Mouse (Mus musculus) cerebellum, adult 2 months (tissue): Measurements from ENCODE around the gene Atf6. TPM values are rescaled to one million over a fixed set of nuclear protein-coding genes. Genes with fewer than 3 reads are reported as not detected.

Source experiments
- DNase-seq, 2 experiments: peaks; one replicate each; pipeline ENCODE4 v3.0.0; 2021
- H3K27ac ChIP-seq: fragments of 200-500 bp; 2 replicates; pipeline ENCODE4 v1.5.1; 2012; ENCODE audit warnings: low read length, control low read depth, inconsistent platforms; ENCODE audit not compliant: insufficient read depth
- H3K27me3 ChIP-seq: fragments of 200-500 bp; 2 replicates; pipeline ENCODE4 v1.6.1; 2012; ENCODE audit warnings: inconsistent platforms, mild to moderate bottlenecking, low read length, moderate library complexity; ENCODE audit not compliant: control insufficient read depth, insufficient read depth
- H3K4me1 ChIP-seq: fragments of 200-500 bp; 2 replicates; pipeline ENCODE4 v1.6.1; 2011; ENCODE audit warnings: low read length; ENCODE audit not compliant: control insufficient read depth, insufficient read depth
- H3K4me3 ChIP-seq: fragments of 200-500 bp; replicated peaks from 2 replicates; pipeline ENCODE3; 2011; ENCODE audit warnings: mild to moderate bottlenecking, low read depth, low read length, control low read depth; ENCODE audit not compliant: insufficient read depth
- CTCF ChIP-seq: fragments of 200-500 bp; IDR thresholded peaks from 2 replicates; pipeline ENCODE4 v1.5.1; 2011; ENCODE audit warnings: low read depth, mild to moderate bottlenecking, control low read depth, low read length, moderate library complexity, borderline replicate concordance; ENCODE audit not compliant: insufficient read depth
- POLR2A ChIP-seq: fragments of 200-500 bp; IDR thresholded peaks from 2 replicates; pipeline ENCODE4 v1.6.1; 2011; ENCODE audit warnings: low read length, control low read depth, borderline replicate concordance; ENCODE audit not compliant: insufficient read depth
- WGBS: fragments of 180-500 bp; shearing (Covaris S2); methylation state at CpG from one replicate; pipeline ENCODE4 v1.1.7; 2018; 5-methylcytosine and 5-hydroxymethylcytosine counted together
- polyA plus RNA-seq: library from polyadenylated mRNA; depleted of rRNA; stranded (reverse); fragments of >200 nt; gene quantifications from 2 replicates; pipeline ENCODE4 v1.2.3, GENCODE M21; 2012; rRNA removed

The Atf6 gene
- polyA plus RNA-seq = 19.1 and 20.6 TPM in 2 replicates

- Histone ChIP-seq H3K27me3 (no peaks in the 10 kb centered on the region), H3K4me3 (peak within 1 kb of the TSS; percentile 98), H3K4me1 (no peaks in the 10 kb centered on the region; the same call in 1 of the 2 replicates), H3K27ac (peak within 1 kb of the TSS; percentile 26)
- no peak for TF ChIP-seq CTCF
- TF ChIP-seq POLR2A = peak; percentile 76; the same call in 1 of the 2 replicates
- peak; percentile 96 to 99 for DNase-seq
- under 1% methylated on average over 25 of the region's 25 CpGs for WGBS
Observed at GRCm38 (mm10) chr1:170867691-170868105, at the start of gene Atf6. Gene Atf6 (minus strand): TSS chr1:170867771.

GRCm38 (mm10) chr1:170915657-170916056 is 48.1 kb upstream of the Atf6 start:
- H3K4me1 ChIP-seq = no peaks in the 10 kb centered on the region
- H3K27ac ChIP-seq = no peak overlapping the region
- TF ChIP-seq CTCF (no peak), POLR2A (no peak)
- no peak overlapping the region for H3K4me3 ChIP-seq
- H3K27me3 ChIP-seq = no peaks in the 10 kb centered on the region
- DNase-seq = no peak
- 20% methylated on average over 5 of the region's 5 CpGs for WGBS

- no peak for DNase-seq
- H3K27ac ChIP-seq = no peak within 1 kb of the TSS
- no peak for TF ChIP-seq CTCF
- TF ChIP-seq POLR2A = no peak
- no peaks in the 10 kb centered on the region for H3K4me1 ChIP-seq
- WGBS = 69% methylated on average over 5 of the region's 5 CpGs
- H3K4me3 ChIP-seq = no peak within 1 kb of the TSS
- no peaks in the 10 kb centered on the region for H3K27me3 ChIP-seq
Observed at GRCm38 (mm10) chr1:170912891-170913615, 45.5 kb upstream of the Atf6 start, which contains the start of gene Fcrlb. Gene Fcrlb (minus strand): TSS chr1:170912941.

- Histone ChIP-seq H3K27me3 (no peaks in the 10 kb centered on the region), H3K27ac (no peak overlapping the region), H3K4me3 (no peak overlapping the region), H3K4me1 (no peaks in the 10 kb centered on the region)
- WGBS = 78% methylated on average over 11 of the region's 11 CpGs
- no peak for DNase-seq
- TF ChIP-seq CTCF (no peak), POLR2A (no peak)
Observed at GRCm38 (mm10) chr1:170911907-170912660, 44.5 kb upstream of the Atf6 start.

- peak; percentile 52 to 54 for DNase-seq
- Histone ChIP-seq H3K4me1 (no peaks in the 10 kb centered on the region), H3K4me3 (peak overlapping the region; percentile 73), H3K27ac (no peak overlapping the region), H3K27me3 (no peaks in the 10 kb centered on the region)
- TF ChIP-seq CTCF (no peak), POLR2A (no peak; the same call in 1 of the 2 replicates)
- WGBS = 3% methylated on average over 21 of the region's 21 CpGs
Observed at GRCm38 (mm10) chr1:170908341-170908740, 40.8 kb upstream of the Atf6 start.

- peak overlapping the region; percentile 38 for H3K27ac ChIP-seq
- H3K27me3 ChIP-seq = no peaks in the 10 kb centered on the region
- under 1% methylated on average over 71 of the region's 71 CpGs for WGBS
- TF ChIP-seq CTCF (no peak), POLR2A (no peak)
- H3K4me3 ChIP-seq = peak overlapping the region; percentile 73
- peak; percentile 58 to 72 for DNase-seq
- H3K4me1 ChIP-seq = no peaks in the 10 kb centered on the region
Observed at GRCm38 (mm10) chr1:170907456-170908191, 40.1 kb upstream of the Atf6 start.

- DNase-seq = no peak
- H3K4me3 ChIP-seq = peak overlapping the region; percentile 73
- TF ChIP-seq CTCF = no peak
- no peaks in the 10 kb centered on the region for H3K27me3 ChIP-seq
- H3K27ac ChIP-seq = no peak overlapping the region
- H3K4me1 ChIP-seq = no peaks in the 10 kb centered on the region
- 21% methylated on average over 11 of the region's 11 CpGs for WGBS
Observed at GRCm38 (mm10) chr1:170907111-170907455, 39.5 kb upstream of the Atf6 start.

GRCm38 (mm10) chr1:170903485-170903884 is 35.9 kb upstream of the Atf6 start:
- no peaks in the 10 kb centered on the region for H3K27me3 ChIP-seq
- H3K4me1 ChIP-seq = no peaks in the 10 kb centered on the region
- H3K4me3 ChIP-seq = no peak overlapping the region
- DNase-seq = no peak
- WGBS = 85% methylated on average over 5 of the region's 5 CpGs
- no peak overlapping the region for H3K27ac ChIP-seq
- TF ChIP-seq POLR2A (no peak), CTCF (no peak)
